Mouse (Mus musculus) forebrain, embryonic 16.5 days (tissue): Measurements from ENCODE around the gene Hdgfl2. TPM values are rescaled to one million over a fixed set of nuclear protein-coding genes. Genes with fewer than 3 reads are reported as not detected.

Source experiments
- ATAC-seq: fragments of 200-750 bp; cut with Nextera tagmentation; 2 replicates; pipeline ENCODE4 v1.8.0; 2017; ENCODE audit warnings: mild to moderate bottlenecking, moderate library complexity
- H3K27ac ChIP-seq: fragments of 300-500 bp; sonication (generic); 2 replicates; pipeline ENCODE4 v1.5.1; 2014; ENCODE audit warnings: low read length, control low read depth
- H3K27me3 ChIP-seq: fragments of 300-500 bp; sonication (generic); replicated peaks from 2 replicates; pipeline ENCODE4 v1.6.1; 2014; ENCODE audit warnings: low read length; ENCODE audit not compliant: control insufficient read depth, insufficient read depth
- H3K36me3 ChIP-seq: fragments of 300-500 bp; sonication (generic); 2 replicates; pipeline ENCODE4 v1.6.1; 2014; ENCODE audit not compliant: control insufficient read depth, insufficient read depth
- H3K4me1 ChIP-seq: fragments of 300-500 bp; sonication (generic); replicated peaks from 2 replicates; pipeline ENCODE4 v1.6.1; 2014; ENCODE audit warnings: low read length; ENCODE audit not compliant: control insufficient read depth, insufficient read depth
- H3K4me2 ChIP-seq: fragments of 300-500 bp; sonication (generic); 2 replicates; pipeline ENCODE4 v1.6.1; 2014; ENCODE audit warnings: mild to moderate bottlenecking, low read length, control low read depth
- H3K4me3 ChIP-seq: fragments of 300-500 bp; sonication (generic); replicated peaks from 2 replicates; pipeline ENCODE4 v1.5.1; 2014; ENCODE audit warnings: mild to moderate bottlenecking, low read length, control low read depth
- H3K9ac ChIP-seq: fragments of 300-500 bp; sonication (generic); replicated peaks from 2 replicates; pipeline ENCODE4 v1.6.1; 2014; ENCODE audit warnings: low read depth, low read length, control low read depth
- H3K9me3 ChIP-seq: fragments of 300-500 bp; sonication (generic); 2 replicates; pipeline ENCODE4 v1.6.1; 2016; ENCODE audit warnings: low read length; ENCODE audit not compliant: control insufficient read depth
- WGBS: fragments of 180-500 bp; shearing (Covaris S2); extraction: QIAGEN DNeasy Blood & Tissue Kit; methylation state at CpG from one replicate; pipeline ENCODE4 v1.1.7; 2014; 5-methylcytosine and 5-hydroxymethylcytosine counted together
- polyA plus RNA-seq: library from polyadenylated mRNA; unstranded; fragments of >200 nt; fragmentation: Nextera tagmentation; extraction: Ambion mirVana; gene quantifications from 2 replicates; pipeline ENCODE4 v1.2.1, GENCODE M21; 2015

Hdgfl2 gene
- polyA plus RNA-seq, 1 experiment from 2014 or later: 158 TPM

DNA sequence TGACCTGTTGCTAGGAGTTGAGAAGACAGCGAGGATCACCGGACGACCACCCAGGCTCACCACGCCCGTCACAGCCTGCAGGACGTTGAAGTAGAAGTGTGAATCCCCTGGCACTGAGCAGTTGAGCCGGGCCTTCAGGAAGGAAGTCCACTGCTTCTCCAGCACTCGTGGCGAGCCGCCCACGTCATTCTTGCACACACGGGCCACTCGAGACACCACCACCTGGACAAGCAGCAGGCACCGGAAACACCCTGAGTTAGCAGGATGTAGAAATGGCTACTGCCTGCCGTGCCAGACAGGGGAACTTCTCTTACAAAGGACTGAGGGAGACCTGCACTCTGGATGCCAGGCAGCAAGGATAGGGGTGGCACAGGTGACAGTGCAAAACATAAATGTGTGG lies 48.8 kb downstream of the Hdgfl2 start:
- ATAC-seq: no peak
- peaks cover 2% of the 10 kb centered on the region; the same call in 1 of the 2 replicates for H3K9me3 ChIP-seq
- H3K9ac ChIP-seq: no peak overlapping the region
- 81% methylated on average over 15 of the region's 15 CpGs for WGBS
- H3K27me3 ChIP-seq: peaks cover 16% of the 10 kb centered on the region
- no peak overlapping the region for H3K27ac ChIP-seq
- H3K36me3 ChIP-seq: peaks cover 16% of the 10 kb centered on the region
- H3K4me1 ChIP-seq: peaks cover 6% of the 10 kb centered on the region; the same call in 1 of the 2 replicates
- H3K4me2 ChIP-seq: no peak overlapping the region
- H3K4me3 ChIP-seq: no peak overlapping the region

GRCm38 (mm10) chr17:56131136-56131535 lies 51.7 kb downstream of the Hdgfl2 start:
- H3K4me1 ChIP-seq: peaks cover 13% of the 10 kb centered on the region
- ATAC-seq: no peak
- no peak overlapping the region for H3K9ac ChIP-seq
- no peak overlapping the region for H3K4me2 ChIP-seq
- H3K27me3 ChIP-seq: no peaks in the 10 kb centered on the region
- peaks cover 7% of the 10 kb centered on the region; the same call in 1 of the 2 replicates for H3K36me3 ChIP-seq
- no peak overlapping the region for H3K27ac ChIP-seq
- WGBS: 89% methylated on average over 10 of the region's 10 CpGs
- no peaks in the 10 kb centered on the region for H3K9me3 ChIP-seq
- H3K4me3 ChIP-seq: no peak overlapping the region

GRCm38 (mm10) chr17:56131814-56132213 lies 52.4 kb downstream of the Hdgfl2 start:
- Histone ChIP-seq H3K4me3 (no peak overlapping the region), H3K27me3 (no peaks in the 10 kb centered on the region), H3K4me1 (peaks cover 13% of the 10 kb centered on the region), H3K27ac (no peak overlapping the region), H3K4me2 (no peak overlapping the region), H3K9ac (no peak overlapping the region), H3K9me3 (no peaks in the 10 kb centered on the region), H3K36me3 (peaks cover 7% of the 10 kb centered on the region; the same call in 1 of the 2 replicates)
- peak; percentile 27 for ATAC-seq
- 38% methylated on average over 7 of the region's 7 CpGs for WGBS

DNA sequence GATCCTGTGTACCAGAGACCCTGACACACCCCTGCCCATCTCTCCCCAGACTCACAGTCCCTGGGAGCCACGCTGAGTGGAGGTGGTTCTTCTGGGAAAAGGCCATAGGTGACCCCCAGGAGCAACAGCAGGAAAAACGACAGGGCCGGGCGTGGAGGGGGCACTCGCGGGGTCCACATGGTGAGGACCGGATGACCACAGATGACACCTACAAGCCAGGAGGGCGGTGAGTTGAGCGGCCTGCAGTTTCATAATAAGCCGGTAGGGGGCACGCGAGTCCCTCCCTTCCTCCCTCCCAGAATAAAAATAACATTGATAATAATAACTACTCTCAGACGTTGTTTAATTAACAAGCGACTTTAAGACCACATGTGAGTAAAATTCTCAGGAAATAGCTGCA lies 53.2 kb downstream of the Hdgfl2 start:
- Histone ChIP-seq H3K36me3 (peaks cover 4% of the 10 kb centered on the region; the same call in 1 of the 2 replicates), H3K4me1 (peaks cover 13% of the 10 kb centered on the region), H3K27ac (no peak overlapping the region), H3K27me3 (no peaks in the 10 kb centered on the region), H3K4me2 (no peak overlapping the region), H3K9me3 (no peaks in the 10 kb centered on the region), H3K9ac (no peak overlapping the region), H3K4me3 (no peak overlapping the region)
- no peak for ATAC-seq
- 5% methylated on average over 14 of the region's 14 CpGs for WGBS

GRCm38 (mm10) chr17:56133457-56134363 lies 54.3 kb downstream of the Hdgfl2 start:
- ATAC-seq: no peak
- peaks cover 4% of the 10 kb centered on the region; the same call in 1 of the 2 replicates for H3K36me3 ChIP-seq
- peaks cover 22% of the 10 kb centered on the region for H3K4me1 ChIP-seq
- H3K4me3 ChIP-seq: no peak overlapping the region
- peak overlapping the region; percentile 27 for H3K4me2 ChIP-seq
- H3K27ac ChIP-seq: no peak overlapping the region
- H3K9ac ChIP-seq: no peak overlapping the region; the same call in 1 of the 2 replicates
- WGBS: 18% methylated on average over 21 of the region's 21 CpGs
- H3K9me3 ChIP-seq: no peaks in the 10 kb centered on the region
- H3K27me3 ChIP-seq: peaks cover 2% of the 10 kb centered on the region; the same call in 1 of the 2 replicates

GRCm38 (mm10) chr17:56134463-56134971 lies 55.1 kb downstream of the Hdgfl2 start:
- 2% methylated on average over 27 of the region's 27 CpGs for WGBS
- Histone ChIP-seq H3K27ac (no peak overlapping the region), H3K4me1 (peaks cover 30% of the 10 kb centered on the region), H3K36me3 (peaks cover 2% of the 10 kb centered on the region; the same call in 1 of the 2 replicates), H3K4me3 (0 out of 2 replicates have a peak overlapping the region, but pooled peaks have one; percentile 7), H3K4me2 (peak overlapping the region; percentile 27), H3K27me3 (peaks cover 6% of the 10 kb centered on the region; the same call in 1 of the 2 replicates), H3K9me3 (no peaks in the 10 kb centered on the region), H3K9ac (peak overlapping the region; percentile 5; the same call in 1 of the 2 replicates)
- ATAC-seq: no peak

DNA sequence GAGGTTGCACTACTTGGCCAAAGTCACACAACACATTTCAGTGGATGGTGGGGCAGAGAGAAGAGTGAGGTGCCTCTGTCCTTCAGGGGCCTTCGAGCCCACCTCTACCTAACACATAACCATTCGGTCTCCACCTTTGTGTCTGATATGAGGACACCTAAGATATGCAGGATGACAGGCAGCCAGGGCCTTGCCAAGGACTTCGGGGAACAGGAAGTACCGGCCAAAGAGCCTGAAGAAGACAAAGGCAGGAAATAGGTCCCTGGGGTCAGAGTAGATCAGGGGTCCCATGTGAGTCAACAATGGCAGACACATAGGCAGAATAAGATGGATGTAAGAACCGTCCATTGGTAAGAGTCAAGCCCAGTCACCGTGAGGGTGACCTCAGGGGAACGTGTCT lies 57.1 kb downstream of the Hdgfl2 start:
- no peak overlapping the region for H3K4me3 ChIP-seq
- no peak overlapping the region for H3K27ac ChIP-seq
- peaks cover 33% of the 10 kb centered on the region for H3K4me1 ChIP-seq
- 87% methylated on average over 7 of the region's 7 CpGs for WGBS
- H3K4me2 ChIP-seq: no peak overlapping the region
- ATAC-seq: no peak
- H3K9me3 ChIP-seq: no peaks in the 10 kb centered on the region
- H3K9ac ChIP-seq: no peak overlapping the region
- peaks cover 6% of the 10 kb centered on the region for H3K27me3 ChIP-seq
- no peaks in the 10 kb centered on the region for H3K36me3 ChIP-seq

DNA sequence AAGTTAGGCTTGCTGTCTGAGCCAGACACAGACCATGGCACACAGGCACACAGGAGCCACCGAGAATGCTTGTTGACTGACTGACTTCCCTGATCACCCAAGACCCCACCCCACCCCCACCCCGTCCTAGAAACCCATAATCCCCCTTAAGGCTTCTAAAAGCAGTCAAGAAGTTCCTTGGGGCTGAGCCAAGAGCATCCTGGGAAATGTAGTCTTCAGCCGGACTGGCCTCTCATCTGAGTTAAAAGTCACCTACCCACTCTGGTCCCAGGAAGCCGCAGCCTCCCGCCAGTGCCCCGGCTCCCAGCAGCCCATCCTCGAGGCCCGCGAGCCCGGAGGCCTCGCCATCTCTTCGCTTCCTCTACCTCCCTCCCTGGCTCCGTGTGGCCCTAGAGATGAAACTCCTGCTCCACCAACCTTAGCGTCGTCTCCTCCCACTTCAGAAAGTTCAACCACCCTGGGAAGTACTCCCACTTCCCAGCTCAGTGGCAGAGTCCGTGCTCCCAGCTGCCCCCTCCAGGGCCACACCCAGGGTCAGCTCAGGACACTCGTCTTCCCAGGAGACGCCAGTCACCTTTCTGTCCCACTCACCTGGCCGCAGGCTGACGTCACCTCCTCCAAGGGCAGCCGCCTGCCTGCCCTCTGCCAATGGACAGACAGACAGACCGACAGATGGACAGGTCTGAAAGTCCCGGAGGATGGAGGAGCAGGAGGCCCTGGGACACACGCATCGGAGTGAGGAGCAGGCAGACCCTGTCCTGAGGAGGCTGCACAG lies 58.6 kb downstream of the Hdgfl2 start:
- Histone ChIP-seq H3K9ac (peak overlapping the region; percentile 35; the same call in 1 of the 2 replicates), H3K9me3 (no peaks in the 10 kb centered on the region), H3K4me3 (peak overlapping the region; percentile 89), H3K36me3 (no peaks in the 10 kb centered on the region), H3K4me1 (peaks cover 40% of the 10 kb centered on the region), H3K4me2 (peak overlapping the region; percentile 60), H3K27ac (no peak overlapping the region), H3K27me3 (peaks cover 6% of the 10 kb centered on the region)
- WGBS: 14% methylated on average over 25 of the region's 25 CpGs
- ATAC-seq: no peak

- ATAC-seq: peak; percentile 32
- no peaks in the 10 kb centered on the region for H3K36me3 ChIP-seq
- peak overlapping the region; percentile 85 for H3K9ac ChIP-seq
- WGBS: 3% methylated on average over 21 of the region's 21 CpGs
- H3K27me3 ChIP-seq: peaks cover 6% of the 10 kb centered on the region
- no peaks in the 10 kb centered on the region for H3K9me3 ChIP-seq
- peak overlapping the region; percentile 60 for H3K4me2 ChIP-seq
- H3K4me1 ChIP-seq: peaks cover 34% of the 10 kb centered on the region
- H3K27ac ChIP-seq: no peak overlapping the region
- H3K4me3 ChIP-seq: peak overlapping the region; percentile 89
Observed at GRCm38 (mm10) chr17:56139355-56139754, 59.9 kb downstream of the Hdgfl2 start.
